Mouse (Mus musculus) left cerebral cortex, postnatal 25 days (tissue): Measurements from ENCODE around the gene Npm3. TPM values are rescaled to one million over a fixed set of nuclear protein-coding genes. Genes with fewer than 3 reads are reported as not detected.

Experiments used
- DNase-seq, 2 experiments: peaks; one replicate each; pipeline ENCODE4 v3.0.0; 2022; ENCODE audit warnings: low spot score in 2 of 2, mixed read lengths in 1 of 2
- intact Hi-C: fragments of 180-260 bp; cut with DNase I; formaldehyde crosslinking; loops from one replicate; pipeline ENCODE4 v1.15.1; 2025
- total RNA-seq, 2 experiments: library from RNA; stranded (reverse); gene quantifications; 2 replicates each; pipeline ENCODE4 v1.2.3; 2021

Gene Npm3
- total RNA-seq, 2 experiments from 2014 or later = 7.1 to 7.4 TPM

DNA sequence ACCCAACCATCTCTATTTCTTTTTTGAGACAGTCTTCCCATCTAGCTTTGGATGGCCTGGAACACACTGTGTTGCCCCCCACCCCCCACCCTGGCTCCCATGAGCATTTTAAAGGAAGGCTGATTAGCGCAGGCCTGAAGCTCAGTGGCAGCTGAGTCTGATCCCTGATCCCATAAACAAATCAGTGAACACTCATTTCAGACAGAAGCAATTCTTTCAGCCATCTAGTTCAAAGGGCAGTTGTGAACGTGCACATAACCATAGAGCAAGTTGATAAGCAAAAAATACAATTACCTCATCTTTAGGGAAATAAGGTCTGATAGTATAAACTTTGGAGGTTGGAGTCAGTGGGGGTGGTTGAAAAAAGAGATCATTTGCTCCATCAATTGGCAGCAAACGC lies 11.4 kb upstream of the Npm3 start:
- intact Hi-C loops = no loop called here
- DNase-seq = no peak

DNA sequence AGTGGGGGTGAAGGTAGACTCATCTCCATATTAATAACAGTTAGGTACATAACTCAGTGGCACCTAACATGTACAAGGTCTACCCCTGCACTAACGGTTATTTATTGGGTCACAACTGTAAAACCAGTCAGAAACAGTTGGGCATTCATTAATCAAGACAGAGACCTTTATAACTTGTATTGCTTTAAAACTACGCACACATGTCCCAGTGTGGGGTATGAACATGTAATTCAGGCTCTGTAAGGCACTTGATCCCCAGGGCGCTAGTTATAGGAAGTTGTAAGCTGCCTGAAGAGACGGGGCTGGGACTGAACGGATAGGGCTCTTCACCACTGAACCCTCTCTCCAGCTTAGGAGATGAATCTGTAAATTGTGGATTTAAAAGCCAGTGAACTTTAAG lies 9.3 kb upstream of the Npm3 start:
- no peak for DNase-seq
- intact Hi-C loops = no loop called here

DNA sequence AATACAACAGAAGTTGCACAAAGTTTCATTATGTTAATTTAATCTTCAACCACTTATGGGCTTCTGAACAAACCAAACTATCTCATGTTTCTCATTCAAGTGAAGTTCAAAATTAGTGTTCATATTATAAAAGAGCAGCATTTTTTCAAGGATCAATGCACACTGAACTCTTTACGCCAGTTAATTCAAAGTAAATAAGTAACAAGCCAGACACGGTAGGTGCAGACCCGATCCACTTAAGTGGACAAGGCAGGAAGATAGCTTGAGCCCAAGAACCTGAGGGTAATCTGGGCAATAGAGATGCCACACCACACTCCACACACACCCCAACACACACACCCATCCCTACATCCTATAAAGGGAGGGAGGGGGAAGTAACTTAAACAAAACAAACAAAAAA lies 4.2 kb upstream of the Npm3 start:
- no peak for DNase-seq
- intact Hi-C loops = no loop called here

DNA sequence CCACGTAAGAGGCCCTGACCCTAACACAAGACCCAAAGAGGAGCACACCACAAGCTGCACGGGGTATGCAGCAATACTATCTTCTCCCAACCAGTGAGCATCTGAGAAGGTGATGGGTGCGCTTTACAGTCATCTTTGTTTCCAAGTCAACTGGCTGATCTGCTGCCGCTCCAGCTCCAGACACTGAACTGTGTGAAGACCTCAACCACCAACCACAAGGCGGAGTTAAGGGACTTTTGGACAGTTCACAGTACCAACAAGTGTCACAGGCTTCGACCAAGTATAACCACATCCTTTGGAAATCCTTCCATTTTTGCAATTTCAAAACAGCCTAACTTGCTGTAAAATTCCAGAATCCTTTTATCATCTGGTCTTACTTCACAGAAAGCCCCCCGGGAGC lies 2.5 kb upstream of the Npm3 start:
- no peak for DNase-seq
- intact Hi-C loops = no loop called here

DNA sequence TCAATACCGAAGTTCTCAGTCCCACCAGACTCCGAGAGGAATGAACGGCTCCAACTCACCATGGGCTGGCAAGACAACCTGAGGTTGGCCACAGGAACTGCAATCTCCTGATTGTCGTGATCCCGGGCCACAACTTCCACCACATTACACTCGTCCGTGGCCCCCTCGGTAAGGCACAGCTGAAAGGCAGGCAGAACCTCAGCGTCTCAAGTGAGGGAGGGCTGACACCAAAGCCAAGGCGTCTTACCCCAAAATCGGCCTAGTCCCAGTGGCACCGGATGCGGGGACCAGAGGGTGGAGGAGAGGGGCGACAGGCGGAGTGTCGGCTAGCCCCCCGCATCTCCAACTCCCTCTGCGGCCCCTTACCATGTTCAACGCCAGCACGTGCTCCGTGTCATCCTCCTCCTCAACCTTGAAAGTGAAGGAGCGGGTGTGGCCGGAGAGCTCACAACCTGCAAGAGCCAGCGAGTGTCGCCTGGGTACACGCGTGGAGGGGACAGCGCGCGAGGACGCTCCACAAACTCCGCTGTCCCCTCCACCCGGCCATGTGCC lies 624 bp downstream of the Npm3 start:
- peak in 1 of 2 experiments; percentile 9 for DNase-seq
- intact Hi-C loops = loop anchor here (5.0 kb wide), 1 partner anchor 91 kb away; no protein-coding TSS in a partner anchor

DNA sequence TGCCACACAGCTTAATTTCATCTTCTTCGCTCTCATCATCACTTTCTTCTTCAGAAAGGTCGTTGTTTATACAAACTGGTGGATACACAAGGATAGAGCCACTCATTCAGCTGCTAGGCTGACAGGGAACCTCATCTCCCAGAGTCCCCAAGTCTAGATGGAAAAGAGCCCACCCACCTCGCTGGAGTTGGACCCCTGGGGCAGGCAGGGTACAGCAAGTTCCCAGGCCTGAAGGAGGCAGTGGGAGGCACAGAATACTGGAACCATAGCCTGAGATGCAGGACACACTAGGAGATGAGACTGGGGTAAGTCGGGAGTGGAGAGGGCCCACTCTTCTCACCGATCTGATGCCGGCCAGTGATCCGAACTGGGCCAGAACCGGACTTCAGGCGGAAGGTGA lies 1.2 kb downstream of the Npm3 start:
- intact Hi-C loops = loop anchor here (5.0 kb wide), 1 partner anchor 91 kb away; no protein-coding TSS in a partner anchor
- DNase-seq = no peak

DNA sequence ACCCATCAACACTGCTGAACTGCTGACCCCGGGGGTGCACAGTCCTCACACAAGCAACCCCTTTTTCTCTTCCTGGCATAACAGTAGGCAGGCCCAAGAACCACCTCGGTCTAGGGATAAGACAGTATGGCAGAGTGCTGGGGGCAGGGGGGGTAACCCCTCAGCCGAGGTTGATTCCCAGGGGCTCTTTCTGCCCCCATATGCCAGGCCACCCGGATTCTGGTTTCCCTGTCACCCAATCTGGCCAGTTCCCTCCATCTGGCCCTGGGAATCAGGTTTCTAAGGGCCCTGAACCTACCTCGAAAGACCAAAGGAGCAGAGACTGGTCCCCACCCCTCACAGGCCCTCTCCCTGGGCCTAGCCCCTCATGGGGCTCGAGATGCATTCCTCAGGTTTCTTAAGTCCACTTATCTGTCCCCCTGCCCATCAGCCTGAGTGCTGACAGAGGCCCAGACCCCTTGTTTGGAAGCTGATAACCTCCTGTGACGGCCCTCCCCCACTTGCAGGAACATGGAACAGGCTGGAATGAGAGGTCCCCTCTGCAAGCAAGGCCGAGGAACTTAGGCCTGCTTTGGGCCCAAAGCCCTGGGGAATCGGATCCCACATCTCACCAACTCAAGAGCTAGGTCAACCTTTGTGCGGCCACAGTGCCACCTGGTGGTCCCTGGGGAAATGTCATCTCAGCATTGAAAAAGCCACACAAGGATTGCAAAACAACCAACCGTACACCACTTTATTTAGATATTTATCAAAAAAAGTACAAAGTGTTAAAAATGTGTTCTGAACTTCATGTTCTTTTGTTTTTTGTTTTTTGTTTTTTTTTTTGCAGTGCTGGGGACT lies 2.1 kb downstream of the Npm3 start:
- intact Hi-C loops = loop anchor here (2.0 to 5.0 kb wide), 3 partner anchors 90 to 526 kb away; no protein-coding TSS in a partner anchor
- DNase-seq = peak; percentile 86 to 88

DNA sequence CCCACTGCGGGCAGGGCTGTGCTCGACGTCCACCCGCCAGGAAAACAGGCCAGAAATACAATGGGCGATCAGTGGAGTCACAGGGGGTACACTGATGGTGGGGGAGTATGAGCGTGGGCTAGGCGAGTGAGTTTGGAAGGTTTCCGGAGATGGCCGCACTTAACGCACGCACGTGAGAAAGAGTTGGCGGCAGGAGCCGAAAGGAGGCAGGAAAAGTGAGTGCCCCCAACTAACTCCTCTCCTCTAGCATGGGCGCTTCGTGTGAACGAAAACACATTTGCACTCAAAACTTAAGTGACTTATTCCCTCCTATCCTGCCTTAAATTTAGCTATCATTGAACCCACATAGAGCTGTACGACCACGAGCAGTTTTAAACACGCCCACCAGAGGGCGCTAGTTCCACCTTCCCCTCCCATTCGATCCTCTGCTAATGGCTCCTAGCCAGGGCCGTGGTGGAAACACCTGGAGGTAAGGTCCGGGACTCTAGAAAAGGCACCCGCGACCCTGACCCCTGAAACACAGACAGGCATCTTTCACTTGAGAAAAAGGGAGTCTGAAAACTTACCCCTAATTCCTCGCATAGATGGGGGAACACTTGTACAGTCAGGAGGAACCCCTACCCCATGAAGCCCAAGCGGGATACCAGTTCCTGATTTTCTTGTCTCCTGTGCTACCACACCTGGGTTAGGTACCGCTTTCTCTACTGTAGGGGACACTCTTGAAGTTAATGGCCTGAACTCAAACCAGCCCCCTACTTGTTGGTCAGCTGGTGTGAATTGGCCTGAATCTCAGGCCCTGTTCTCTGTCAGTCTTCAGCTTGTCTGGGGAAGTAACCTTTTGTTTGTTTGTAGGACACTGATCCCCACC lies 3.0 kb downstream of the Npm3 start:
- peak; percentile 71 to 78 for DNase-seq
- intact Hi-C loops = loop anchor here (2.0 to 5.0 kb wide), 3 partner anchors 89 to 526 kb away; no protein-coding TSS in a partner anchor

DNA sequence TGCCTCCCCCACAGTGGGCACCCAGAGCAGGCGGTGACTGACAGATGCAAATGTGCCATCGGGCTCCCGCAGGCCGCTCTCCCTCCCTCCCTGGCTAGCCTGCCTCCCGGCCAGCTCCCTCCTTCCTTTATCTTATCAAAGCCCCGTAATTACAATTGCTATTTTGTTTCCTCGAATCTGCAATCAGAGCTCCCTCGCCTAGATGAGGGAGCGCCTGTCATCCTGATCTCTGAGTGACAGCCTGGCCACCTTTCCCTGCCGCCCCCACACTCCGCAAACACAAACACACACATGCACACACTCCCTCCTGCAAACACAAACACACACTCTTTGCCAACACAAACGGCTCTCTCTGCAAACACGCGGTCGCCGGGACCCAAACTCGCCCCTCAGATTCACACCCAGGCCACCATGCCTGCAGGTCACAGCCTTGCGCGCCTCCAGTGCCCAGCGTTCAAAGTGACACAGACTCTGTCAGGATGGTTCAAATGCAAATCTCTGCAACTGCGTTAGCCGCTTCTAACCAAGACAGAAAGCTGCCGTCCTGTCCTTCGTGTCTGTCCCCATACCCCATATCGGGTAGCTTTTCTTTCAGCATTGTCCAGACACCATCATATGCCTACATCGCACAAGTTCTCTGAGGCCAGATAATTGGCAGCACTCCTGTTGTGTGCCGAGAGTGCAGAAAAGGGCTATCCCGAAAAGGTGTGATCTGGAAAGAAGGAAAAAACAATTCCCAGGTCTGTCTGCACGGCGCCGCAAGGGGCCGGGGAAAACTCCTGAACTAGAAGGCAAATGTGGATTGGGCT lies 3.8 kb downstream of the Npm3 start:
- intact Hi-C loops = loop anchor here (2.0 to 5.0 kb wide), 3 partner anchors 88 to 525 kb away; no protein-coding TSS in a partner anchor
- no peak for DNase-seq

DNA sequence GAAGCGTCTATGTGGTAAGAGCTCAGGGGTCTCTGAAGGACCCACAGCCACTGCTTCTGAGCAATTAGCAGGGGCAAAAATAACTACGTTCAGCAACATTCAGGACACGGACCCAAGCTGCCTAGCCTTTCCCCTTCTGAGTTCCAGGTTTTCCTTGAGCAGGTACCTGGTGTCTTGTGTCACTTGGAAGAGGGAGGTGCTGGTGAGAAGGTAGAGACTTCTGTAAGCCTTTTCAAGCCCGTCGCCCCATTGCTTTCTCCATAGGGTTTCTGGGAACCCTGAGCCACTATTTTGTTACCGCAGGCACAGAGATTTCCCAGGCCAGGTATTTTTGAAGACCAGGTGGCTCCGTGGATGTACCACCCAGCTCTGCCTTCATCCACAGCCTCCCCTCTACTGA lies 5.8 kb downstream of the Npm3 start:
- intact Hi-C loops = no loop called here
- no peak for DNase-seq

DNA sequence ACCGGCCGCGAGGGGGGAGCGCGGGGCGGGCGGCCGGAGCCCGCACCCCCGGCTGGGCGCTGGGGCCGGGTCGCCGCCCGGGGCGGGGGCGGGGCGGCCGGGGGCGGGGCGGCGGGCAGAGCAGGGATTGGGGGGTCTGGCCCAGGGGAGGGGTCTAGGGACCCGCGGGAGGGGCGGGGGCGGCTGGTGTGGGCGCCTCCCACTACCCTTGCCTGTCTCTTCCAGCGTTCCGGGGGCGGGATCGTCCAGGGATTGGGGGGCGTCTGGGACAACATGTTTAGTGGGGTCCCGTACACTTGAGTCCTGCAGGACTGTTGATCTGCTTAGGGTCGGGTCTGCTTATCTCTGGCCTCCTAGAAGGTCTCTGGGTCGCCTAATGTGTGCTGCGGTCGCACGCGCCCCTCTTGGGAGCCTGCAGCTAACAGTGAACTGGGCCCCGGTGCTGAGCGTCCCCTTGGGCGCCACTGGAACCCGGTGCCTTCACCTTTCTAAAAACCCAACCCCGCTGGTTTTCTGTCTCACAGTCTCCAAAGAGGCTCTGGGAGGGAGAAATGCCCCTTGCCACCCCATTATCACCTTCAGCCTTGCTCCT lies 6.3 kb downstream of the Npm3 start:
- DNase-seq = no peak
- intact Hi-C loops = no loop called here

DNA sequence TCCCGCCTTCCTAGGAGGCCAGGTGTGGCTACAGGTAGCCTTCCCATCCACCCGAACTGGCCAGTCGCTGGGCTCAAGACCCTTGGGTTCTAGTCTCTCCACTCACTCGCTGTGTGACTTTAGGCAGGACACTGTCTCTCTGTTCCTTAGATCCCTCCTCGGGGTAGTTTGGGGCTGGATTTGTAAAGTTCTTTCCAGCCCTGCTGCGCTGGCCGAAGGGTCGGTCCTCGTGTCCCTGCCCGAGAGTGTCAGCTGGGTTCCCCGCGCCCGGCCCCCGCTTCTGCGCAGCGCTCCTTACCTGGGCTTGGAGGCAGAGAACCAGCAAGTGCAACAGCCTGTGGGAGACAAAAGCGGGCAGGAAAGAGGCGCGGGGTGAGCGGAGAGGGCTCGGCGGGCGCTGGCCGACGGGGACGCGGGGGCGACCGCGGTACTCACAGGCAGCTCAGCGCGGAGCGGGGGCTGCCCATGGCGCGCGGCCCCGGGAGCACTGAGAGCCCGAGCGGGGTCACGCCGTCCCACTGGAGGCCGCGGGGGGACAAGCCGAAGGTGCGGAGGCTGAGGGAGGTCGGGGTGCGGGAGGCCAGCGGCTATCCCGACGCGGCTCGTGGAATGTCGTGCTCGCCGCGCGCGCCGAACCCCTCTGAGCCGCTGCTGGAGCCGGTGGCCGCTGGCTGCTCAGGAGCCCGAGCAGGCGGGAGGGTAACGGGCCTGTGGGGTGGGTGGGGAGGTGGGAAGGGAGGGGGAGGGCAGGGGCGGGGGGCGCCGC lies 7.0 kb downstream of the Npm3 start, which contains the start of gene Fgf8:
Gene Fgf8, minus strand, starts transcription at position 698 of the 766 bp plus-strand sequence.
- DNase-seq = no peak
- intact Hi-C loops = no loop called here

DNA sequence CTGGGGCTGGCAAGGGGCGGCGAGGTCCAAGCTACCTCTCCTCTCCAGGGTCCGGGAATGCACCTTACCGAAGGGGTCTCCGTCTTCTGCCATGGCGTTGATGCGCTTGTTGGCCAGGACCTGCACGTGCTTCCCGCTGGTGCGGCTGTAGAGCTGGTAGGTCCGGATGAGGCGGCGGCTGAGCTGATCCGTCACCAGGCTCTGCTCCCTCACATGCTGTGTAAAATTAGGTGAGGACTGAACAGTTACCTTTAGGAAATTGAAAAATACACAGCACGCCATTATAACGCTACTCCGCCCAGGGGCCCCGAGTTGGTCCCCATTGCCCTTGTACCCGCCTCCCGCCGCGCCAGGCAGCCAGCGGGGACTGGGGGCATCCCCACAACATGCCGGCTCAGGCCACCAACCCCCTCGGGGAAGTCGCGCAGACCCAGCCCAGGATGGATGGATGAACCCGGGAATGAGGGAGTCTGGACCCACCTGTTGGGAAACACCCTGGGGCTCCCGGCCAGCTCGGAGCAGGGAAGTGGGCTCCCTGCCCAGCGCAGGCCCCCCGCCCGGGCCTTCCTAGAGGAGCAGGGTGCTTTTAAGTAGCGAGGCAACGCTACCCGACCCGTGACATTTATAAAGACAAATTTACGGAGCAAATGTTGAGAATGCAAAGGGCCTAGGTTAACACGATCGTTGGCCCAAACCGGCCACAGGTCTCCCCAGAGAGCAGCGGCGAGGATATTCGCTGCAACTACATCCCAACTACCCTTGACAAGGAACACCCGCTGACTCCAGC lies 7.8 kb downstream of the Npm3 start:
- intact Hi-C loops = no loop called here

DNA sequence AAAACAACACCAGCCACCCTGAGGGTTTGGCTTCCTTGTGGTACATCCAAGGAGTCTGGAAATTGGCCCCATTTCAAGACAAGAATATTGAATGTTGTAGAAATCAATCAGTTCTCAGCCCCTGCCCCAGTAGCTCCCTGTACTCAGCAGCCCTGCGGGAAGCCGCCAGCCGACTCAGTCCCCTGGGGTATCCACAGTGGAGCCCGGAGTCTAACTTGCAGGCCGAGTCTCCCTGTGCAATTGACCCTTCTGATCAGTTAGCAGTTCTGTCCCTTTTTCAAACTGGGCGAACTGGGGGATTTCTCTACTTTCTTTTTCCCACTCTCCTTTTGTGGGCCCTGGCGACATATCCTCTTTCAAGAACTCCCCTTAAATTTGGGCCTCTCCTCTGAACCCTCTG lies 8.6 kb downstream of the Npm3 start:
- intact Hi-C loops = no loop called here
- no peak for DNase-seq

More for the DNA sequence above, 7.8 kb downstream of the Npm3 start:
- no peak for DNase-seq

DNA sequence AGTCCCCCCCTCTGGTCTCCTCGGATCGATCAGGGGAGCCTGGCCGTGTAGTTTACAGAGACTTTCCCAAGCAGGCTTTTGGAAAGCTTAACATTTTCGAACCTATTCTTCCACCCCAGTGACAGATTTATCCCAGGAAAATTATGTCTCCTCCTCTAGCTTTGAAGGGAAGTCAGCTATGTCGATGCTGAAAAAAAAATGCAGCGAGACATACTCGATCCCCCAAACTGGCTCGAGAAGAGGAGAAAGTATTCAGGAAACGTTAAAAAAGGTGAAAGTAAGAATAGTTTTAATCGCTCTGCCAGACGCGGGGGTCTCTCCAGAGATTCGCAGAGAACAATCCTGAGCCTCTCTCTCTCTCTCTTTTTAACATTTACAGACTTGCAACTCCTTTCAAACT lies 9.2 kb downstream of the Npm3 start:
- intact Hi-C loops = no loop called here
- DNase-seq = no peak

DNA sequence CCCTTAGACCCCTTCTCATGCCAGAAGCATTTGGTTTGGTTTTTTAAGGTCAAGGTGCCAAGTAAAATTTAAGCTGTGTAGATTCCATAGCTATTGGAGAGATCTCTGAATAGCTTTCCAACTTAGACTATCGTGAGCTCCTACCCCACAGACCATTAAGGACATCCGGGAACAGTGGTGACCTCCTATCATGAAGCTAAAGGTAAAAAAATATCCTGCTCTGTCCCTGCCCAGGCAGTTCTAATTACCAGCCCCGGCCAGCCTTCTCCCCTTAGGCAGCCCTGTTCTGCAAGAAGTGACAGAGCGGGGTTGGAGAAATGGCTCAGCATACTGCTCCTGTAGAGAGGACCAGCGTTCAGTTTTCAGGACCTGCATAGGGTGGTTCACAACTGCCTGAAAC lies 10.9 kb downstream of the Npm3 start:
- intact Hi-C loops = no loop called here
- DNase-seq = no peak

DNA sequence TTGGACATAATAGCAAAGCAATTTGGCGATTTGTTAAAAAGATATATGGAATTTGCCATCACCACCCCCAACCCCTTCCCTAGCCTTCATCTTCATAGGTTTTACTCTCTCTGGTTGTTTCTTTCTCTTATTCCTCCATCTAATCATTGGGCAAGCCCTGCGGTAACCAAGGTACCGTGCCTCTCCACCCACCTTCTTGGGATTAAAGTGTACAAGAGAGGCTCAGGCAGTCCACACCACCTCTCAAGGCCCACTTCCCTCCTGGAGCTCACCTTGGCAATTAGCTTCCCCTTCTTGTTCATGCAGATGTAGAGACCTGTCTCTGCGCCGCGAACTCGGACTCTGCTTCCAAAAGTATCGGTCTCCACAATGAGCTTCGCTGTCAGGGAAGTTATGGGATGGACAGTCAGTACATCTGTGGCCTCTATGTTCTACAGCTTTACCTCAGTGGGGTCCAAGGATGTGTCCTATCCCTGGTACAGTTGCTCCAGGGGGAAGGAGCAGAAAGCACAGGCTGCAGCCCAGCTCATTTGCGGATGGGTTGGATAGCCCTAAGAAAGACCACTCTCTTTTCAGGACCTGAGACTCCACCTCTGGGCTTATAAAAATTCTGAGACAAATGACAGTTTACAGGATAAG lies 11.4 kb downstream of the Npm3 start:
- intact Hi-C loops = no loop called here
- no peak for DNase-seq
